Mouse (Mus musculus) midbrain, embryonic 14.5 days (tissue): ENCODE results near the gene Dync1i2. TPM values are rescaled to one million over a fixed set of nuclear protein-coding genes. Genes with fewer than 3 reads are reported as not detected.
A peak's percentile ranks its signal among the peaks of the same experiment; 100 is the strongest.

ENCODE experiments used
- ATAC-seq: fragments of 200-750 bp; cut with Nextera tagmentation; 2 replicates; pipeline ENCODE4 v1.8.0; 2017; ENCODE audit warnings: moderate number of reproducible peaks, moderate library complexity; ENCODE audit not compliant: low FRiP score, low TSS enrichment
- DNase-seq: peaks from one replicate; pipeline ENCODE4 v3.0.0-alpha.2; 2015
- H3K27ac ChIP-seq: fragments of 300-500 bp; sonication (generic); replicated peaks from 2 replicates; pipeline ENCODE4 v1.5.1; 2014; ENCODE audit warnings: mild to moderate bottlenecking, low read depth, low read length, moderate library complexity
- H3K27me3 ChIP-seq: fragments of 300-500 bp; sonication (generic); 2 replicates; pipeline ENCODE4 v1.6.1; 2014; ENCODE audit warnings: low read length, control low read depth, mixed read lengths; ENCODE audit not compliant: control insufficient read depth, insufficient read depth
- H3K36me3 ChIP-seq: fragments of 300-500 bp; sonication (generic); 2 replicates; pipeline ENCODE4 v1.6.1; 2014; ENCODE audit warnings: low read length, control low read depth; ENCODE audit not compliant: control insufficient read depth, insufficient read depth
- H3K4me1 ChIP-seq: fragments of 300-500 bp; sonication (generic); 2 replicates; pipeline ENCODE4 v1.6.1; 2014; ENCODE audit warnings: mild to moderate bottlenecking, antibody characterized with exemption, low read length, control low read depth; ENCODE audit not compliant: control insufficient read depth, insufficient read depth
- H3K4me2 ChIP-seq: fragments of 300-500 bp; sonication (generic); 2 replicates; pipeline ENCODE4 v1.6.1; 2014; ENCODE audit warnings: mild to moderate bottlenecking, low read length, moderate library complexity
- H3K4me3 ChIP-seq: fragments of 300-500 bp; sonication (generic); replicated peaks from 2 replicates; pipeline ENCODE4 v1.5.1; 2014; ENCODE audit warnings: low read depth, low read length
- H3K9ac ChIP-seq: fragments of 300-500 bp; sonication (generic); replicated peaks from 2 replicates; pipeline ENCODE4 v1.6.1; 2014; ENCODE audit warnings: mild to moderate bottlenecking, low read length, moderate library complexity
- H3K9me3 ChIP-seq: fragments of 300-500 bp; sonication (generic); 2 replicates; pipeline ENCODE4 v1.6.1; 2016; ENCODE audit warnings: low read length, control low read depth, mixed read lengths; ENCODE audit not compliant: control insufficient read depth
- WGBS: fragments of 180-500 bp; shearing (Covaris S2); extraction: QIAGEN DNeasy Blood & Tissue Kit; methylation state at CpG from one replicate; pipeline ENCODE4 v1.1.7; 2014; 5-methylcytosine and 5-hydroxymethylcytosine counted together
- polyA plus RNA-seq: library from polyadenylated mRNA; unstranded; fragments of >200 nt; fragmentation: Nextera tagmentation; extraction: Ambion mirVana; gene quantifications from 2 replicates; pipeline ENCODE4 v1.2.1, GENCODE M21; 2014

Gene Dync1i2
- polyA plus RNA-seq, 1 experiment from 2014 or later: 231 TPM

DNA sequence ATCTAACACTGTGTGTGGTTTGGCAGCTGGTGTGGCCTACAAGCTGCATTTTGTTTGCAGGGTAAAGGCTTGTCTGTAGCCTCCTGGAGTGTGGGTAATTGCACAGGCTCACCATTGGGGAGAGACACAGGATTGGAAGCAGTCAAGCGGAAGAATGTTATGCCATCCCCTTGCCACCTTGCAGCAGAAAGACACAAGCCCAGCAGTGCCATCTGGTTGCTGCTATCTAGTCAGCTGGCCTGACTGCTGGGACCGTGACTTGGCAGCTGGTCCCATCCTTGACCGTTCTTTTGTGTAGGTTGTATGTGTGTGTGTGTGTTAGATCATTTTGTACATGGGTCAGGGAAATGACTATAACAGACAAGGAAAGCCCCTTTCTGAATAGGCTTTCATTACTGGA, 33.9 kb downstream of the Dync1i2 start:
- WGBS: 59% methylated on average over 3 of the region's 3 CpGs
- Histone ChIP-seq H3K36me3 (peaks cover 41% of the 10 kb centered on the region), H3K27me3 (no peaks in the 10 kb centered on the region), H3K4me1 (no peaks in the 10 kb centered on the region), H3K4me3 (no peak overlapping the region), H3K9ac (no peak overlapping the region), H3K4me2 (no peak overlapping the region), H3K9me3 (no peaks in the 10 kb centered on the region), H3K27ac (peak overlapping the region; percentile 58)
- peak; percentile 68 for DNase-seq
- ATAC-seq: no peak; the same call in 1 of the 2 replicates

GRCm38 (mm10) chr2:71246096-71246495, 34.6 kb downstream of the Dync1i2 start:
- Histone ChIP-seq H3K4me3 (no peak overlapping the region), H3K36me3 (peaks cover 48% of the 10 kb centered on the region), H3K9ac (no peak overlapping the region), H3K27me3 (no peaks in the 10 kb centered on the region), H3K27ac (no peak overlapping the region), H3K4me1 (no peaks in the 10 kb centered on the region), H3K4me2 (no peak overlapping the region), H3K9me3 (no peaks in the 10 kb centered on the region)
- no peak for DNase-seq
- WGBS: 84% methylated on average over 5 of the region's 5 CpGs
- no peak for ATAC-seq

- Histone ChIP-seq H3K27ac (no peak overlapping the region), H3K4me2 (no peak overlapping the region), H3K4me3 (no peak overlapping the region), H3K9ac (no peak overlapping the region), H3K4me1 (no peaks in the 10 kb centered on the region), H3K36me3 (peaks cover 60% of the 10 kb centered on the region), H3K9me3 (no peaks in the 10 kb centered on the region), H3K27me3 (no peaks in the 10 kb centered on the region)
- no peak for ATAC-seq
- 81% methylated on average over 3 of the region's 3 CpGs for WGBS
- DNase-seq: no peak
These were observed 36.6 kb downstream of the Dync1i2 start for GRCm38 (mm10) chr2:71248071-71248470.

DNA sequence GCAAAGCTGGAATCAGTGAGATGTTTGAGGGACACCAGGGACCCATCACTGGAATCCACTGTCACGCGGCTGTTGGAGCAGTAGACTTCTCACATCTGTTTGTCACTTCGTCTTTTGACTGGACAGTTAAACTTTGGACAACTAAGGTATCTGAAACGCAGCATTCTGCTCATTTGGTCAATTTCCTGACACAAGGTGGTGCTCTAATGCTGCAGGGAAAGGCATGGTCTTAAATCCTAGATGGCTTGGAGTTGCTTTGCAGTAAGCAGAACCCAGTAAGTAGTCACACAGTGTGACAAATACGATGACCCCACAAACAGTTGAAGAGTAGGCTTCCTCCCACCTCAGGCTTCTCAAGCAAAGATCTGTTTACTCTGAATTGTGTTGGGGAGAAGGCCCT, 39.3 kb downstream of the Dync1i2 start:
- Histone ChIP-seq H3K27me3 (no peaks in the 10 kb centered on the region), H3K9me3 (no peaks in the 10 kb centered on the region), H3K4me1 (no peaks in the 10 kb centered on the region), H3K36me3 (peaks cover 79% of the 10 kb centered on the region), H3K9ac (no peak overlapping the region), H3K4me2 (no peak overlapping the region), H3K27ac (no peak overlapping the region), H3K4me3 (no peak overlapping the region)
- ATAC-seq: no peak
- 82% methylated on average over 5 of the region's 5 CpGs for WGBS
- DNase-seq: peak; percentile 59

GRCm38 (mm10) chr2:71254836-71255235, 43.3 kb downstream of the Dync1i2 start:
- 91% methylated on average over 4 of the region's 4 CpGs for WGBS
- Histone ChIP-seq H3K9me3 (no peaks in the 10 kb centered on the region), H3K4me2 (no peak overlapping the region), H3K4me1 (no peaks in the 10 kb centered on the region), H3K4me3 (no peak overlapping the region), H3K27ac (no peak overlapping the region), H3K27me3 (no peaks in the 10 kb centered on the region), H3K9ac (no peak overlapping the region), H3K36me3 (peaks cover 91% of the 10 kb centered on the region)
- DNase-seq: no peak
- ATAC-seq: no peak

DNA sequence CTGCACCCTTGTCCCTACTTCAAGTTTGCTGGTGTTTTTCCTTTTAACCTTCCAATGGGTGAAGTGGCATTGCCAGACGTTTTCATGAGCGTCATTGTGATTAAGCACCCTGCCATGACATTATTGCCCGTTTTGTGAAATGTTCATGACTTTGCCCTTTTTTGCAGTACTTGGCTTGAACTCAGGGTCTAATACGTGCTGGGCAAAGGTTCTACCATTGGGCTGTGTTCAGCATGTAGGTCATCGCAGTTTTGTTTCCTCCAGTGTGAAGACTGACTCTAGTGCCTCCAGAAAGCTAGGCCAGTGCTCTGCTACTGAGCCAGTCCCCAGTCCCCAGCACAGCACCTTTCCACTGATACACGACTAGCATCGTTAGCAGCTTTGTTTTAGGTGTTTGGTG, 45.1 kb downstream of the Dync1i2 start:
- Histone ChIP-seq H3K27me3 (no peaks in the 10 kb centered on the region), H3K4me2 (no peak overlapping the region), H3K4me3 (no peak overlapping the region), H3K9ac (no peak overlapping the region), H3K4me1 (no peaks in the 10 kb centered on the region), H3K9me3 (no peaks in the 10 kb centered on the region), H3K27ac (no peak overlapping the region), H3K36me3 (peaks cover 86% of the 10 kb centered on the region)
- DNase-seq (no peak), ATAC-seq (no peak)
- 92% methylated on average over 7 of the region's 7 CpGs for WGBS

DNA sequence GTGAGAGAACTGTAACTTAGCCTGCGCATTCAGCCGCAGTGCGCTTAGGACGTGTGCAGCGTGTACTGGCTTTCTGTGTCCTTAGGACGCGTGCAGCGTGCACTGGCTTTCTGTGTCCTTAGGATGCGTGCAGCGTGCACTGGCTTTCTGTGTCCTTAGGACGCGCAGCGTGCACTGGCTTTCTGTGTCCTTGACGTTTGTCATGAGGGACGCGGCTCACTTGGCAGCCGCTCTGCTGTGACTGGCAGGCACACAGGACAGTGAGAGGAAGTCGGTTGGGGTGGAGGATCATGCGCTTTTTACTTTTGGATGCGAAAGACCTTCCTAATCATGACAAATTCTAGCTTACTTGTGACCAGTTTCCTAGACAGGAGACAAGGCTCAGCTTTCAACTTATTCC, 53.1 kb downstream of the Dync1i2 start:
- H3K4me1 ChIP-seq: no peaks in the 10 kb centered on the region
- no peak overlapping the region for H3K4me3 ChIP-seq
- no peak for ATAC-seq
- H3K4me2 ChIP-seq: no peak overlapping the region
- no peaks in the 10 kb centered on the region for H3K27me3 ChIP-seq
- no peak for DNase-seq
- no peaks in the 10 kb centered on the region for H3K9me3 ChIP-seq
- peaks cover 66% of the 10 kb centered on the region for H3K36me3 ChIP-seq
- H3K27ac ChIP-seq: no peak overlapping the region
- 93% methylated on average over 20 of the region's 20 CpGs for WGBS
- no peak overlapping the region for H3K9ac ChIP-seq

GRCm38 (mm10) chr2:71268691-71269090, 57.2 kb downstream of the Dync1i2 start:
- Histone ChIP-seq H3K4me1 (no peaks in the 10 kb centered on the region), H3K4me2 (no peak overlapping the region), H3K9ac (no peak overlapping the region), H3K9me3 (no peaks in the 10 kb centered on the region), H3K4me3 (no peak overlapping the region), H3K36me3 (peaks cover 32% of the 10 kb centered on the region), H3K27ac (no peak overlapping the region), H3K27me3 (no peaks in the 10 kb centered on the region)
- no peak for DNase-seq
- WGBS: 94% methylated on average over 8 of the region's 8 CpGs
- ATAC-seq: no peak

DNA sequence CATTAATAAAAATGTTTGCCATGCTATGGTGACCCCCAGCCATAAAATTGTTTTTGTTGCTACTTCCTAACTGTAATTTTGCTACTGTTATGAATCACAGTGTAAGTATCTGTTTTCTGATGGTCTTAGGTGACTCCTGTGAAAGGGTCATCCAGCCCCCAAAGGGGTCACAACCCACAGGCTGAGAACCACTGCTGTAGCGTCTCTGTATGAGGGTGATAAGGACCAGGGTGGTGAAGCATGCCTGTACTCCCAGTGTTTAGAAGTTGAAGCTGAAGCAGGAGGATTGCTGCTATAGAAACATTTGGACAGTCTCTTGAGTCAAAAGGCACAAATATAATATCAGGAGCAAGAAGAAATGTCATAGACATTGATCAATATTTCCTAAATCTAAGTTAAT, 57.8 kb downstream of the Dync1i2 start:
- peaks cover 31% of the 10 kb centered on the region for H3K36me3 ChIP-seq
- DNase-seq (no peak), ATAC-seq (no peak)
- WGBS: 72% methylated on average over 1 of the region's 1 CpGs
- H3K9me3 ChIP-seq: no peaks in the 10 kb centered on the region
- H3K4me1 ChIP-seq: no peaks in the 10 kb centered on the region
- no peak overlapping the region for H3K4me3 ChIP-seq
- H3K27ac ChIP-seq: no peak overlapping the region
- H3K9ac ChIP-seq: no peak overlapping the region
- H3K4me2 ChIP-seq: no peak overlapping the region
- no peaks in the 10 kb centered on the region for H3K27me3 ChIP-seq
